Mouse (Mus musculus) leukemia stem cell, adult 10-12 weeks (primary cell): ENCODE results near the gene Tspan18. TPM values are rescaled to one million over a fixed set of nuclear protein-coding genes. Genes with fewer than 3 reads are reported as not detected.

Source experiments
- polyA plus RNA-seq: library from polyadenylated mRNA; stranded (reverse); fragments of >175 nt; gene quantifications from 2 replicates; pipeline ENCODE4 v1.2.3, GENCODE M21; 2012; ENCODE audit warnings: low replicate concordance

The Tspan18 gene
- polyA plus RNA-seq, result 0.54 and 1.0 TPM in 2 replicates

DNA sequence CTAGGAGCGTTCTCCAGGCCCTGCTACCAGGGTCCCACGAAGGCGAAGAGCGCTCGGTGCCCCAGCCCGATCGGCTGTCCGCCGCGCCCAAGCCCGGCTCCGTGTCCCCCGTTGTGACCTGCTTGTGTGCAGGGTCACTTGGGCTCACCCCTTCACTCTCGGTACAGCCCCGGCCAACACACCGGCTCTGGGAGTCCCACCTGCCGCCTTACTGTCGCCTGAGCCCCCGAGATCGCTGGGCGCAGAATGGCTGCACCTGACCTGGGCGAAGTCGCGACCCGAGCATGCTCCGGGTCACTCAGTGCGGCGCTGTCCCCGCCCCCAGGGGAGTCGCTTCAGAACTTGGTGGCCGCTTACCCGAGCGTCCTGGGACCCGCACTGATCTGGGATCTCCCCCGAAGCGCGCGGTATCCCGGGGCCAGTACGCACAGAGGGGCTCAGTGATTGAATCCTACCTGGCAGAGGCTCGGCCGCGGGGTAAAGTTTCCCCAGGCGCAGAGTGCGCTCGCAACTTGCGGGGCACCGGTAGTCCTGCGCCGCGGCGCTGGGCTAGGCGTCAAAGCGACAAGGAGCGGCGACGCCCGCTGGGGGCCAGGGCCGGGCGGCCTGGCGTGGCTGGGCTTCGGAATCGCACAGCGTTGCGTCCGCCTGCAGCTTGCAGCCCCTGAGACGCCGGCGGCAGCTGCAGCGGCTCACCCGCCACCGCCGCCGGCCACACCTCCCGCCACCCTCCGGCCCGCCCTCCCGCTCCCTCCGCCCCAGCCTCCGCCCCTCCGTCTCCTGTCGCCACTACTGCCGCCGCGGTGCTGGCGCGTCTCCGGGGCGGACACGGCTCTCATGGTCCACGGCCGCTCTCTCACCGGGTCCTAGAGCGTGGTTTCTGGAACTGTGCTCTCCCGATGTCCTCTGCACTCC, at the start of gene Tspan18:
Tspan18 (minus strand) TSS at position 689 of the 915 bp plus-strand sequence.

DNA sequence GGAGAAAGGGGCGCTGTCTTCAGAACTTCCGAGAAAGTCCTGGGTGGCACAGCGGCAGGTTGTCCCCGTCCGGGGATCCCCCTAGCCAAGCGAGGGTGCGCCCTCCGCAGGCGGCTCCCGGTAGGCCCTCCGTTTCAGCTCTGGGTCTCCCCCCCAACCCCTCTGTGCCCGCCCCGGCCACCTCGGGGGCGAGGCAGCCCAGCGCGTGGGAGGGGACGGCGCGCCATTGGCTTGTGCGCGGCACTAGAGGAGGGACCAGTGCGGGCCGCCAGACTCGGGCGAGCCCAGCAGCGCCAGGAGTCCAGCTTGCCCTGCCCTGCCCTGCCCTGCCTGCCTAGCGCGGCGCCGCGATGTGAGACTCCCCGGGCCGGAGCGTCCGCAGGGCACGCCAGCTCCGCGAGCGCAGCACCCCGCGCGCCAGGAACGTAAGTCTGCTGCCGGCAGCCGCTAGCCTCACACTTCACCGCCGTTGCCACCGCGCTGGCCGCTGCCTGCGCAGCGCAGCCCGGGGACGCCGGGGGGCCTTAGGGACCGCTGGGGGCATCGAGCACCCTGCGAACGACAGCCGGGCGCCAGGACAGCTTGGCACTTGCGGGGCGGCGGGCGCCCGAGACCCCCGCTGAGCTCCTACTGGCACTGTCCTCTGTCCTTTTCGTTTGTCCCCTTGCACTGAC, 146.8 kb downstream of the Tspan18 start, which contains the start of gene Trp53i11:
Trp53i11 (plus strand) TSS at position 226 of the 674 bp plus-strand sequence.

Other genes starting within 250 kb of the Tspan18 start
- gene Trp53i11, start 147.0 kb downstream of the Tspan18 start, polyA plus RNA-seq, result 50.8 and 62.8 TPM in 2 replicates
- 67.3 and 132 TPM in 2 replicates for gene Cd82, start 128.6 kb upstream of the Tspan18 start, polyA plus RNA-seq
- gene Gm10803, start 226.1 kb upstream of the Tspan18 start, polyA plus RNA-seq, result not detected in 2 replicates